Mouse (Mus musculus) embryo, embryonic 11 days (tissue): ENCODE results near the gene Gm49395.

Experiments
- DNase-seq: peaks from one replicate; pipeline ENCODE4 v3.0.0-alpha.2; 2015

Gene Gm49395

DNA sequence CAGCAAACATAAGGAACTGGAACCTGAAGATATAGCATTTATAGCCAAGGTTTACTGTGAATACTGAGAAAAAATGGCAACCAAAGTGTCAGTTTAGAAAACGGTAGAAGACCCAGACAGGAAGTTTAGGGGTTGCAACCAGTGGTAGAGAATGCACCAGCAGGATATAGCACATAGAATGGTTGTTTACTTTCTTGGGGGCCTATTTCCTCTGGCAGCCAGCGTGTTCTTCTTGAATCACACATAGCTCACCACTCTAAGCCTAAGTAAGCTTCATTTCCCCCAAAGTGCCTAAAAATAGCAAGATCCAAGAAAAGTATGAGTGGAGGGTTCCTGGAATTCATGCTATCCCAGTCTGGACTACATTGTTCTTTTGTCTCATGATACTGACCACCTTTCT is 59.1 kb downstream of the Gm49395 start:
- DNase-seq, result no peak

DNA sequence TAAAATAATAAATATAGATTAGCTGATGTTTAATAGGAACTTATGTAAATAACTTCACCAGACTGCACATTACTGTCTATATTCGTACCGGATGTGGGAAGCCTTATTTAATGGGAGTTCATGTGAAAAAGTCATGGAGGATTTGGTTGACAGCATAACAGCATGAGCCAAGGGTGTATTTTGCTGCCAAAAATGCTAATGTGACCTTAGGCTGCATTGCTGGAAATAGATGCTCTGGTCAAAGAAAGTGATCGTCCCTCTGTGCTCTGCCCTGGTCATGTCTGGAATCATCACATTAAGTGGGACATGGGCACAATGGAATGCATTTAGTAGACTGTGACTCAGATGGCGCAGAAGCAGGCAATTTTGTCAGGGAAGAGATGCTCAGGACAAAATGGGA is 64.4 kb downstream of the Gm49395 start:
- no peak for DNase-seq

DNA sequence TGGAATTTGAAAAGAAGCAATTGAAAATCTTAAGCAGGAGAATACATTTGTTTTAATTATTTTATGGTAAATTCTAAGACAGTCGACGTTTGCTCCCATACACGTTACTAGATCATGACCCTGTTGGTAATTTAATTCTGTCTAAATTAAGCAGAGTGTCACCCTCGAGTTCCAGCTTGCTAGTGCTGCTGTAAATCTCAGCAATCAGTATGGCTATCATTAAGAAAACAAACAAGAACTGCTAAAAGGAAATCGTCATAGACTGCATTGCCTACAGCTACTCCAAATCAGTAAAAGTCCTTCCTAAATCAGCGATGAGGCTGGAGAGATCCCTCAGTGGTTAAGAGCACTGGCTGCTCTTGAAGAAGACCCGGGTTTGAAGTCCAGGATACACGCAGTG is 66.3 kb downstream of the Gm49395 start:
- DNase-seq, result no peak

GRCm38 (mm10) chr13:115033135-115033534 is 68.6 kb downstream of the Gm49395 start:
- no peak for DNase-seq

- DNase-seq, result no peak
Observed at GRCm38 (mm10) chr13:115031177-115032000, 70.3 kb downstream of the Gm49395 start.

GRCm38 (mm10) chr13:115025394-115025793 is 76.3 kb downstream of the Gm49395 start:
- DNase-seq, result no peak

- no peak for DNase-seq
Observed at GRCm38 (mm10) chr13:115022117-115022787, 79.5 kb downstream of the Gm49395 start.

GRCm38 (mm10) chr13:115021411-115021810 is 80.3 kb downstream of the Gm49395 start:
- DNase-seq, result no peak

GRCm38 (mm10) chr13:115020727-115021126 is 81.0 kb downstream of the Gm49395 start:
- DNase-seq, result no peak

DNA sequence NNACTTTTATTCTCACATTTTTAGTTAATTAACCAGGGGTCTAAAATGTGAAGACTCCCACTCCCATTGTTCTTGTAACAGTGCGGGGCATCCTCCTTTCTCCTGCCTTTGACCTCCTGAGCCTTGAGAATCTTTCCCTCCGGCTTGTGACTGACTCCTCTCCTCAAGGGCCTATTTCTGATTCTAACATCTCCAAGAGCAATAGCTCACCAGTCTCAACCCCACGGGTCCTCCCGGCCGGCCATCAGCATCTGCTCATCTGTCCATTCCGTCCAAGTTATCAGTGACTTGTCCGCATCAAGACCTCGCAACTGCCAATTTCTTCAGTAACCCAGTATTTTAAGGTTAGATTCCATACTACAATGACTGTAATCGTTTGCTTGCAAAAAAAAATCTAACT is 84.2 kb downstream of the Gm49395 start:
- DNase-seq, result no peak

DNA sequence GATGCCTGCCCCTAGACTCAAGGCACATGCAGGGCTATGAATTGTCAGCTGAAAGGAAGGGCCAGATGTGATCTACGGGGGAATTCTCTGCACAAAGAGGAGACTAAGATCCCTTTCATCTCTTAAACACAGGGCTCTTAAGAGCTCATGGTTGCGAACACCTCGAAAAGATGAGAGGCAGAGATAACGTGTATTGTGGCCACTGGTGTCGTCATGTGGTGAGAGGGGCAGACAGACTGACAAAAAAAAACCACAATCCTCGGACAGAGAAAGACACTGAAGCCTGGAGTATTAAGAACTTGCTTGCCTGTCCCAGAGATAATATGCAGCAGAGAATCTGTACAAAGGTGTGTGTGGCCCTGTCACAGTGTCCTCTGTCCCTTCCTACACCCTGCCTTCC is 90.2 kb downstream of the Gm49395 start:
- DNase-seq, result no peak

DNA sequence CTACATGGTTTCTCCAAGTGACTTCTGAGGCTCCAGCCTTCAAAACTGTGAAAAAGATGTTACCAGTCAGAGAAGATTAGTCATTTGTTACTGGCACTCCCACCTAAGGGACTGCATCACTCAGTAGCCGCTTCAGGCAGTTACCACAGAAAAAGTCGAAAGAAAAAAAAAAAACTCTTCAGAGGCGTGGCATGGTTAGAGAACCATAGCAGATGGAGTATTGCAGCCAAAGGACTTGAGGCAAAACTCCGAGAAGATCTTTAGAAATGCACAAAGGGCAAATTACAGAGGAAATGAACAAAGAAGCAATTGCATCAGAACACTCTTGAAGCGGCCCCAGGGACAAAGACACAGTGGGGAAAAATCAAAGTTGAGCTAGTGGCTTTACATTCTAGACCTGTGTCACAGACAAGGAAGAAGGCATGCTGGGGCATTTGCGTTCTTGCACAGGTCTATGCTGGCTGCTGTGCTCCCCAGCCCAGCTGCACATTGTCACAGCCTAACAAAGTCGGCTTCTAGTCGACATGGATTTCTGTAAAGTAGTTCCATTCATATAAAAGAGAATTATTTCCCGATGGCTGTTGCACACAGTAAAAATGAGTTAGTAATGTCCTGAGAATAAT is 95.4 kb downstream of the Gm49395 start:
- DNase-seq, result no peak

DNA sequence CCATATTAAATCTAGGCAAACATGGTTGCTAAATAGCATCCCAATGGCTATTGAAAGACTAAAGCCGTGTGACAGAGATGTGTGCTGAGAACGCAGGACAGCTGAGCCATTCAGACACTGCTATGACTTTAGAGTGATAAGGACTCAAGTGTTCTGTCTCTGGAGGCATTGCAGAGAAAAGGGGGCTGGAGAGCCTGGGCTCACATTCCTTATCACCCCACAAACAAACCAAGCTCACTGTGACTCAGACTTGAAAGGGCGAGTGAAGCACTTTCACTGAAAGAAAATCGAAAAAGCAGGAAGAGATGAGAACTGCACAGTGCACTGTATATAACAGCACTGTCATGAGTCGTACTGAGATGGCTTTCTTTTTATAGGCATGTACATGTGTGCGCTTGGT is 96.4 kb downstream of the Gm49395 start:
- DNase-seq, result no peak

GRCm38 (mm10) chr13:115003444-115004053 is 98.2 kb downstream of the Gm49395 start:
- DNase-seq, result peak; percentile 27

DNA sequence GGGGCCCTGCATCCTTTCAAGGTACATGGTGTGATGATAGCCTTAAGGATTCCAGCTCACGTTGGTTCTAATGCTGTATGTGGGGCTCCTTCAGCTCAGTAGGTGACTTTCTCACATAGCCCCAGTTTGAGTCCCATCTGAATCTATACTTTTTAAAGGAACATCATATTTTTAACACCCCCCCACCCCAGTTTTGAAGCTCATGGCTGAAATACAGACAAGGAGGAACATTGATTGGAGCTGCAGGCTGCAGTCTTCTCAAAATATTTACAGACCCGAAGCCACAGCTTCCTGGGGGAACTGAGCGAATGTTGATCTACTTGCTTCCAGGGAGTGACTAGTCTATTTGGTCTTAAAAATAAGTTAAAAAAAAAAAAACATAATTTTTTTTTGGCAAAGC is 98.9 kb downstream of the Gm49395 start:
- no peak for DNase-seq

GRCm38 (mm10) chr13:115002155-115002554 is 99.6 kb downstream of the Gm49395 start:
- DNase-seq, result no peak

DNA sequence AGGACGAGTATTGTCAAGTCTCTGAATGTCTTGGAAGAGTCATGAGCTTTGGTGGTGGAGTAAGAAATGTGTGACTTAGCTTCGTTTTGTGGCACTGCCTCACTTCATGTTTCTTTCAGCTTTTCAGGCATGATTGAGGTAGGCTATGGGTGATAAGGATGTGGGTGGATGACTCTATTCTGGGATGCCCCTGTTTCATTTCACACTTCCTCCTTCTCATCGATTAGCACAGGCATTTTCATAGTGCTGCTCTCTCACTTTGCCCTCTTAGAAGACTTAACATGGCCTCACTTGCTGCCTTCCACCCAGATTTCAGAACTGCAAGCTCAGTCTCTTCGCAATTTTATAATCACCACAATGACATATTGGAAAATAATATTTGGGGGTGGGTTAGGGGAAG is 102.1 kb downstream of the Gm49395 start:
- DNase-seq, result no peak

DNA sequence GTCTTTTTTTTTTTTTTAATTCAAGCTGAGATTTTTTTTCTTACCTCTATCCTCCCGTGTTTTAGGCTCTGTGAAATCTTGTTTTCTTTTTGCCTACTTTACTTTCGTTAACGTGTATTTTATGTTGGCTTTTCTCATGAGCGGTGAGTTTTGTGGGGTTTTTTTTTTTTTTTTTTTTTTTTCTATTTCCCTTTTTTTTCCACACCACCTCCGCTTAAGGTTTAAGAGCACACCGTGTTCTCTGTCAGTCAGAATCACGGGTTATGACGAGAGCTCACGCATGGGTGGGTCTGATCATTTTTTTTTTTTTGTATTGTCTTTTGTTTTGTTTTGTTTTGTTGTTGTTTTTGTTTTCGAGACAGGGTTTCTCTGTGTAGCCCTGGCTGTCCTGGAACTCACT is 103.6 kb downstream of the Gm49395 start:
- no peak for DNase-seq

- DNase-seq, result peak; percentile 40
Observed at GRCm38 (mm10) chr13:114992260-114993014, 109.3 kb downstream of the Gm49395 start.

GRCm38 (mm10) chr13:114987668-114988067 is 114.1 kb downstream of the Gm49395 start:
- DNase-seq, result no peak

DNA sequence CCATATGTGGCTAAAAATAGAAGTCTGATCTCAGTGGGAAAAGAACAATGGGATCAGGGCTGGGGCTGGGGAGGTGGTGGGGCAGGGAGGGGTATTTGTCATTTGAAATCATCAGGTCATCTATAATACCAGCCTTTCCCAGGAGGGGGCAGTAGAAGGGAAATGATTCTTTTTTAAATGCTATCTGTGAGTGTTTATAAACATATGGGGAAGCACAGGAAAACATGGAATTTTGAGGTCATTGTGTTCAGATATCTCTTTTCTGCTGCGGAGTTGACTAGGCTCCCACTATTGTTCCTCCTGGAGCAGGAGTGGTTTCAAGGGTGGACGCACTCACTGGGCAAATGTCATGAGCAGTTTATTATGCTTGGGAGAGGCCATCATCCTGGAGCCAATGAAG is 114.6 kb downstream of the Gm49395 start:
- peak; percentile 12 for DNase-seq
